Mouse (Mus musculus): Measurements from ENCODE around the gene Jpt2.

GRCm38 (mm10) chr17:24960852-24961715 is 595 bp upstream of the Jpt2 start:
- TF ChIP-seq CTCF (IDR thresholded peaks at IDR 0.05; ENCODE audit: low read depth), result 0 out of 2 replicates have a peak, but pooled peaks have one; percentile 16
- no peak for TF ChIP-seq EP300 (IDR thresholded peaks at IDR 0.05; ENCODE audit: low read depth)

Measured in liver, embryonic 14.5 days (tissue).